Mouse (Mus musculus): ENCODE data around the gene Mmp24. TPM values are rescaled to one million over a fixed set of nuclear protein-coding genes. Genes with fewer than 3 reads are reported as not detected.
"Not testable (repeated sequence)": the region's sequence is repeated elsewhere in the genome, so short reads cannot be mapped to it uniquely, and the experiment has no call there.

Mmp24 gene
- polyA plus RNA-seq, 1 experiment = 0.14 TPM

GRCm38 (mm10) chr2:155820779-155821178, 45.6 kb downstream of the Mmp24 start:
- Histone ChIP-seq H3K4me3 (ENCODE audit: insufficient read depth, low read depth, low read length) (no peak overlapping the region), H3K4me1 (ENCODE audit: control insufficient read depth, insufficient read depth, low read length) (peaks cover 21% of the 10 kb centered on the region), H3K27ac (ENCODE audit: insufficient read depth, low read depth, low read length) (peak overlapping the region; percentile 37; the same call in 1 of the 2 replicates), H3K27me3 (replicated peaks; ENCODE audit: control insufficient read depth, insufficient read depth, low read length) (no peaks in the 10 kb centered on the region), H3K36me3 (ENCODE audit: control insufficient read depth, insufficient read depth, low read length) (0 out of 2 replicates have a peak, but pooled peaks cover 2% of the 10 kb centered on the region)
- DNase-seq = no peak
- TF ChIP-seq CTCF (conservative IDR thresholded peaks at IDR 0.05; ENCODE audit: insufficient read depth, insufficient read length, low read depth, low read length) (no peak), POLR2A (IDR thresholded peaks at IDR 0.05; ENCODE audit: low read depth, low read length) (no peak)
- WGBS = 69% methylated on average over 5 of the region's 5 CpGs

DNA sequence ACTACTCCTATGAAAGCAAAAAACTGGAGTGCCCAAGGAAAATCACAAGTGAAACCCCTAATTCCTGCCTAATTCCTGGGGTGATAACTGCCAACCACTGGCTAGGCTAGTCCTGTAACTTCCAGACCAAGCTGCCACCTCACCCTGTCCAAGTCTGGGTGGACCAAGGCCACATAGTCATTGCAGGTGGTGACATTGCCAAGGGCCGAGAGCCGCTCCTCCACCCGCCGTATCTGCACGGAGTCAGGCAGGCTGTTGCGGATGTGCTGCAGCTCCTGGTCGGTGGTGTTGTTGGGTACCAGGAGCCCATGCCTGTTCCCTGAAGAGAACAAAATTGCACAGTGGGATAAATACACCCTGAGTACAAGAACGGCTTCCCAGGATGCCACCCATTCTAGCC, 48.6 kb downstream of the Mmp24 start:
- Histone ChIP-seq H3K27ac (ENCODE audit: insufficient read depth, low read depth, low read length) (no peak overlapping the region), H3K27me3 (replicated peaks; ENCODE audit: control insufficient read depth, insufficient read depth, low read length) (no peaks in the 10 kb centered on the region), H3K36me3 (ENCODE audit: control insufficient read depth, insufficient read depth, low read length) (0 out of 2 replicates have a peak, but pooled peaks cover 2% of the 10 kb centered on the region), H3K4me1 (ENCODE audit: control insufficient read depth, insufficient read depth, low read length) (peaks cover 18% of the 10 kb centered on the region), H3K4me3 (ENCODE audit: insufficient read depth, low read depth, low read length) (no peak overlapping the region)
- WGBS = 95% methylated on average over 8 of the region's 8 CpGs
- no peak for DNase-seq
- TF ChIP-seq POLR2A (IDR thresholded peaks at IDR 0.05; ENCODE audit: low read depth, low read length) (no peak), CTCF (conservative IDR thresholded peaks at IDR 0.05; ENCODE audit: insufficient read depth, insufficient read length, low read depth, low read length) (no peak)

DNA sequence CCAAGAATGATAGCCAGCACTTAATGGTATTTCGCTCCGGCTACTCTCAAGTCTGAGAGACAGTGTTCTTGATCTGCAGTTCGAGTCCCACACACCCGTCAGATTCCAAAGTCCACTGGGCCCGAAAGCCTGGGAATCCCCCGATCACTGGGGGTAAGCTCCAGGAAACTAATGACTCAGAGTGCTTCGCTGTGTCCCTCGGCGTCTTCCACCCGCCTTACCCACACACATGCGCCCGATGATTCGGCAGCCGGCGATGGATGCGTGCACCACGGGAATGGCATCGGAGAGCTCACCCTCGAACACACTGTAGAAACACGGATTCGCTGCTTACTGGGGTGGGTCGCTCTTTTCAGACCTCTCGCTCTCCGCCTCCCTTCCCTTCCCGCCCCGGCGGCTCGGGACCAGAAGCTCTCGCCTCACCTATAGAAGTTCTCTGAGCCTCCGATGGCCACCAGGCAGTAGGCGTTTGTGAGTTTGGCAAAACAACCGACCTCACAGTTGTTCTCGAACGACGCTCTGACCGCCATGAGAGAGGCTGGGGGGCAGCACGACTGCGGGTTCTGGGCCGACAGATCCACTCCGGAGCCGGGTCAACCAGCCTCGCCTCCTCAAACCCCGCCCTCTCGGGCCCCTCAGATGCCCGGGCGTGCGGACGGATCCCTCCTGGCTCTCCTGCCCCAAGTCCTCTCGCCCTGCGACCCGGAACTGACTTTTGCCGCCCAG, 50.9 kb downstream of the Mmp24 start:
- DNase-seq = peak; percentile 40
- H3K27ac ChIP-seq (ENCODE audit: insufficient read depth, low read depth, low read length) = peak overlapping the region; percentile 84
- 0 out of 2 replicates have a peak, but pooled peaks cover 2% of the 10 kb centered on the region for H3K36me3 ChIP-seq (ENCODE audit: control insufficient read depth, insufficient read depth, low read length)
- no peaks in the 10 kb centered on the region for H3K27me3 ChIP-seq (replicated peaks; ENCODE audit: control insufficient read depth, insufficient read depth, low read length)
- no peaks in the 10 kb centered on the region; the same call in 1 of the 2 replicates for H3K4me1 ChIP-seq (ENCODE audit: control insufficient read depth, insufficient read depth, low read length)
- no peak for TF ChIP-seq CTCF (conservative IDR thresholded peaks at IDR 0.05; ENCODE audit: insufficient read depth, insufficient read length, low read depth, low read length)
- peak; percentile 38 for TF ChIP-seq POLR2A (IDR thresholded peaks at IDR 0.05; ENCODE audit: low read depth, low read length)
- H3K4me3 ChIP-seq (ENCODE audit: insufficient read depth, low read depth, low read length) = peak overlapping the region; percentile 85
- 1% methylated on average over 52 of the region's 52 CpGs for WGBS

DNA sequence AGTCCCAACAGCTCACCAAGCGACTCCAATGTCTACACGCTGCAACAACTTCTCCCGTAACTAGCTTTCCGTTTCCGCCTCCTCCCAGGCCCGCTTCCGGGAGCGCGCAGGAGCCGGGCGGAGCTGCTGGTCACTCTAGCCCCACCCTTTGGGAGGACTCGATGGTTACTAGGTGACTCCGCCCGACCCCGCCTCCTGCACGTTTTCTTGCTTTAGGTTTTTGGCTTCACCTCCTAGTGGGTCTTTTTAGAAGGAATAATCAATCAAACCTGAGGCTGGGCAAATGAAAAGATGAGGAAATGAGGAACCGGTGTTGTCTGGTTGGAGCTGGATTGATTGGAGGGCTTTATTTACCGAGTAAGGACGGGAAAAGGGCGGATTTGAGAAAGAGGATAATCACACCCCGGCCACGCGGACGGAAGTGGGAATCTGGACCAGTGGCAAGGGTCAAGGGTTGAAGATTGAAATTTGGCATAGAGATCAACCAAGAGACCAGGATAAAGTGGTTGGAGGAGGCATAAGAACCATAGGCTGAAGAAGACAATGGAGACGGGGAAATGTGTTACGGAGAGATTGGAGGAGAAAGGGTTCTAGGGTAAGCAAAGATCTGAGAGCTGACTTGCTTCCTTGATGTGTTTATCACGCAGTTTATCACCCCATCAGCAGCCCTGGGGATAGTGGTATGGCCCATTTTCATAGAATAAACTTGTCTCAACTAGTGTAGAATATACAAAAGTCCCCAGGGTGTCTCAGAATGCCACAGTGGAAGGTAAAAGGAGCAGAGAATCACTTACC, 51.7 kb downstream of the Mmp24 start, which contains the start of gene Eif6:
Gene Eif6, minus strand, starts transcription at position 296 of the 795 bp plus-strand sequence.
- 3% methylated on average over 27 of the region's 27 CpGs for WGBS
- H3K36me3 ChIP-seq (ENCODE audit: control insufficient read depth, insufficient read depth, low read length) = no peaks in the 10 kb centered on the region
- H3K4me1 ChIP-seq (ENCODE audit: control insufficient read depth, insufficient read depth, low read length) = no peaks in the 10 kb centered on the region; the same call in 1 of the 2 replicates
- TF ChIP-seq CTCF (conservative IDR thresholded peaks at IDR 0.05; ENCODE audit: insufficient read depth, insufficient read length, low read depth, low read length) = no peak
- no peak for TF ChIP-seq POLR2A (IDR thresholded peaks at IDR 0.05; ENCODE audit: low read depth, low read length)
- H3K4me3 ChIP-seq (ENCODE audit: insufficient read depth, low read depth, low read length) = peak within 1 kb of the TSS; percentile 85
- peak; percentile 94 for DNase-seq
- no peaks in the 10 kb centered on the region for H3K27me3 ChIP-seq (replicated peaks; ENCODE audit: control insufficient read depth, insufficient read depth, low read length)
- H3K27ac ChIP-seq (ENCODE audit: insufficient read depth, low read depth, low read length) = peak within 1 kb of the TSS; percentile 84

GRCm38 (mm10) chr2:155830841-155831240, 55.7 kb downstream of the Mmp24 start:
- H3K4me3 ChIP-seq (ENCODE audit: insufficient read depth, low read depth, low read length) = no peak overlapping the region
- no peak overlapping the region for H3K27ac ChIP-seq (ENCODE audit: insufficient read depth, low read depth, low read length)
- no peaks in the 10 kb centered on the region for H3K36me3 ChIP-seq (ENCODE audit: control insufficient read depth, insufficient read depth, low read length)
- DNase-seq = no peak
- TF ChIP-seq CTCF (conservative IDR thresholded peaks at IDR 0.05; ENCODE audit: insufficient read depth, insufficient read length, low read depth, low read length) (no peak), POLR2A (IDR thresholded peaks at IDR 0.05; ENCODE audit: low read depth, low read length) (no peak)
- 93% methylated on average over 8 of the region's 8 CpGs for whole genome bisulfite sequencing
- H3K27me3 ChIP-seq (replicated peaks; ENCODE audit: control insufficient read depth, insufficient read depth, low read length) = no peaks in the 10 kb centered on the region
- no peaks in the 10 kb centered on the region; the same call in 1 of the 2 replicates for H3K4me1 ChIP-seq (ENCODE audit: control insufficient read depth, insufficient read depth, low read length)

DNA sequence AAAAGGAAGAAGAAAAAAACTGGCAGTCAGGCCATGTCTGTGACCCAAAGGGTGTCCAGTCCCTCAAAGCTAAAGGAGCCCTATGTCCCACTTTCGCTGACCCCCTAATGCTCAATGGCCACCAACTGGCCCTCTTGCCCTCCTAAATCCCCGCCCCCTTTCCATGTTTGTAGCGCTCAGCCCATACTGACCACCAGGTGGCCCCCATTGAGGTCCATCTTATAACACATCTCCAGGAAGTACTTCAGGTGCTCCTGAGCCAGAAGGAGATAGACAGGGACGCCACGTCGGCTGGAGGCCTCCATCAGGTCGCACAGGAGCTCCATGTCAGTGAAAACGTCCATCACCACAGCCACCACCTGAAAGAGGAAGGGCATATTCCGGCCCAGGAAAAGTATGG, 56.2 kb downstream of the Mmp24 start:
- TF ChIP-seq POLR2A (IDR thresholded peaks at IDR 0.05; ENCODE audit: low read depth, low read length) = no peak
- TF ChIP-seq CTCF (conservative IDR thresholded peaks at IDR 0.05; ENCODE audit: insufficient read depth, insufficient read length, low read depth, low read length) = no peak
- no peaks in the 10 kb centered on the region for H3K27me3 ChIP-seq (replicated peaks; ENCODE audit: control insufficient read depth, insufficient read depth, low read length)
- no peaks in the 10 kb centered on the region; the same call in 1 of the 2 replicates for H3K4me1 ChIP-seq (ENCODE audit: control insufficient read depth, insufficient read depth, low read length)
- WGBS = 57% methylated on average over 9 of the region's 9 CpGs
- no peak for DNase-seq
- H3K36me3 ChIP-seq (ENCODE audit: control insufficient read depth, insufficient read depth, low read length) = no peaks in the 10 kb centered on the region
- no peak overlapping the region for H3K4me3 ChIP-seq (ENCODE audit: insufficient read depth, low read depth, low read length)
- H3K27ac ChIP-seq (ENCODE audit: insufficient read depth, low read depth, low read length) = no peak overlapping the region

GRCm38 (mm10) chr2:155832087-155832486, 56.9 kb downstream of the Mmp24 start:
- not testable (repeated sequence) for H3K4me1 ChIP-seq (ENCODE audit: control insufficient read depth, insufficient read depth, low read length); DNase-seq; H3K4me3 ChIP-seq (ENCODE audit: insufficient read depth, low read depth, low read length); H3K27ac ChIP-seq (ENCODE audit: insufficient read depth, low read depth, low read length); H3K36me3 ChIP-seq (ENCODE audit: control insufficient read depth, insufficient read depth, low read length); H3K27me3 ChIP-seq (replicated peaks; ENCODE audit: control insufficient read depth, insufficient read depth, low read length)
- WGBS = 70% methylated on average over 1 of the region's 1 CpGs
- TF ChIP-seq CTCF (conservative IDR thresholded peaks at IDR 0.05; ENCODE audit: insufficient read depth, insufficient read length, low read depth, low read length) = peak; percentile 39; the same call in 1 of the 2 replicates
